Mouse (Mus musculus) WW6 (cell line): ENCODE measurements around the gene Itpr1.

Experiments
- DNase-seq: peaks from one replicate; pipeline ENCODE4 v3.0.0-alpha.2; 2013; ENCODE audit warnings: low read depth, low spot score

Gene Itpr1

GRCm38 (mm10) chr6:108276880-108277507 is 64.1 kb downstream of the Itpr1 start:
- DNase-seq = no peak

GRCm38 (mm10) chr6:108277622-108278396 is 64.9 kb downstream of the Itpr1 start:
- no peak for DNase-seq

- DNase-seq = no peak
Measured at GRCm38 (mm10) chr6:108278826-108279630, 66.1 kb downstream of the Itpr1 start.

GRCm38 (mm10) chr6:108282131-108282530 is 69.2 kb downstream of the Itpr1 start:
- no peak for DNase-seq

- no peak for DNase-seq
Measured at GRCm38 (mm10) chr6:108282621-108283020, 69.7 kb downstream of the Itpr1 start.

- DNase-seq = no peak
Measured at GRCm38 (mm10) chr6:108284688-108285087, 71.8 kb downstream of the Itpr1 start.

- DNase-seq = no peak
Measured at GRCm38 (mm10) chr6:108288979-108289378, 76.1 kb downstream of the Itpr1 start.

GRCm38 (mm10) chr6:108290978-108291377 is 78.1 kb downstream of the Itpr1 start:
- DNase-seq = no peak

- DNase-seq = no peak
Measured at GRCm38 (mm10) chr6:108291556-108291955, 78.7 kb downstream of the Itpr1 start.

- DNase-seq = no peak
Measured at GRCm38 (mm10) chr6:108301856-108302255, 89.0 kb downstream of the Itpr1 start.

GRCm38 (mm10) chr6:108303619-108304567 is 91.0 kb downstream of the Itpr1 start:
- no peak for DNase-seq

GRCm38 (mm10) chr6:108305171-108305779 is 92.4 kb downstream of the Itpr1 start:
- DNase-seq = no peak

- DNase-seq = no peak
Measured at GRCm38 (mm10) chr6:108306240-108306639, 93.3 kb downstream of the Itpr1 start.

GRCm38 (mm10) chr6:108306910-108307584 is 94.2 kb downstream of the Itpr1 start:
- no peak for DNase-seq

GRCm38 (mm10) chr6:108307770-108308169 is 94.9 kb downstream of the Itpr1 start:
- no peak for DNase-seq

GRCm38 (mm10) chr6:108309391-108310182 is 96.7 kb downstream of the Itpr1 start:
- no peak for DNase-seq

GRCm38 (mm10) chr6:108313056-108313455 is 100.2 kb downstream of the Itpr1 start:
- no peak for DNase-seq

GRCm38 (mm10) chr6:108313997-108314396 is 101.1 kb downstream of the Itpr1 start:
- no peak for DNase-seq

GRCm38 (mm10) chr6:108316268-108316824 is 103.5 kb downstream of the Itpr1 start:
- no peak for DNase-seq
